In the genomic region with DNA sequence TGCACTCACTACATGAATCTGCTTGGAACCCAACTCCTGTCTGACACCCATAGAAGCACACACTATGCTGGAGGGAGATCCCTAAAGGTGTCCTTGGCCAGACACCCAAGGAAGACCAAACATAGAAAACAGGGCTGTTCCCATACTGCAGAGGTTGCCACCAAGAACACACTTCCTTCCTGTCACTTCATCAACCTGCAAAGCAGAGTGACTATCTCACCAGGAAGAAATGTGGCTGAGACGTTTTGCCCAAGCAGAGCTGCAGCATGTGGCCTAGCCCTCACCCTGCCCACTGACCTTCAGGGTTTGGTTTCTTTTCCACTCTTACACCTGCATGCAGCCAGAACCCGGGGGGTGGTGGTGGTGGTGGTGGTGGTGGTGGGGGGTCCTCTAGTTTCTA, we compare ENCODE assay signal across 22 mouse cellular contexts. TPM values are rescaled to one million over a fixed set of nuclear protein-coding genes. Genes with fewer than 3 reads are reported as not detected.
DNase-seq lines count a peak whose midpoint lies in the region; ATAC-seq lines count a peak whose summit lies in the region.
"Had no signal": no experiment of that assay in that cellular context is flagged by ENCODE, and none has a peak within 500 bp of the region (broad histone marks: within the 10 kb centered on the region; RNA-seq: fewer than 3 reads in every experiment).

No protein-coding gene starts in this region.

- H3K9me3 ChIP-seq in liver, embryonic 12.5 days (replicated peaks): no peaks in the 10 kb centered on the region
- H3K9me3 ChIP-seq: embryonic facial prominence, embryonic 12.5 days; forebrain, embryonic 15.5 days; heart, embryonic 15.5 days; hindbrain, embryonic 13.5 days had no signal

- peaks cover 73% of the 10 kb centered on the region for H3K36me3 ChIP-seq in liver, embryonic 12.5 days
- H3K36me3 ChIP-seq: forebrain, embryonic 15.5 days had no signal

- peak; percentile 50 for DNase-seq in CD4-positive helper T cell, adult 2 months (ENCODE audit: low read depth, low spot score)
- DNase-seq in natural killer cell, adult 2 months (ENCODE audit: low spot score in 2 of 2): peak; percentile 28 to 60
- no peak for DNase-seq in retina, embryonic 14.5 days (ENCODE audit: low spot score)
- no peak for DNase-seq in urinary bladder, postnatal 14 days (ENCODE audit: low spot score)
- DNase-seq: adrenal gland, adult 8-10 months; B cell, adult 2 months; cerebellum, adult 11 months; cerebellum, adult 8-10 months; cerebellum, postnatal 25 days; gastrocnemius, postnatal 14 days; heart, adult 2 months; heart, postnatal 14 days had no signal

- H3K27ac ChIP-seq in liver, embryonic 12.5 days: no peak overlapping the region
- H3K27ac ChIP-seq: embryonic facial prominence, embryonic 12.5 days; forebrain, embryonic 15.5 days; heart, embryonic 15.5 days; hindbrain, embryonic 13.5 days; hindbrain, postnatal 0 days had no signal

- no peak overlapping the region for H3K4me3 ChIP-seq in liver, embryonic 12.5 days
- H3K4me3 ChIP-seq: embryonic facial prominence, embryonic 12.5 days; forebrain, embryonic 15.5 days; heart, adult 2 months; heart, embryonic 15.5 days; hindbrain, embryonic 13.5 days had no signal

- H3K9ac ChIP-seq in liver, embryonic 12.5 days: no peak overlapping the region
- H3K9ac ChIP-seq: embryonic facial prominence, embryonic 12.5 days; forebrain, embryonic 15.5 days; heart, embryonic 15.5 days; hindbrain, embryonic 13.5 days had no signal

- ATAC-seq in CD4-positive, CD25-positive, alpha-beta regulatory T cell, adult 4 months: peak; percentile 42
- ATAC-seq in megakaryocyte, adult 5-6 weeks (ENCODE audit: poor library complexity, severe bottlenecking): peak; percentile 26; the same call in 1 of the 2 replicates
- ATAC-seq in liver, embryonic 12.5 days: no peak
- ATAC-seq: forebrain, embryonic 15.5 days; hindbrain, postnatal 0 days had no signal

- H3K27me3 ChIP-seq in liver, embryonic 12.5 days (replicated peaks): no peaks in the 10 kb centered on the region
- H3K27me3 ChIP-seq: embryonic facial prominence, embryonic 12.5 days; forebrain, embryonic 15.5 days; heart, embryonic 15.5 days; hindbrain, embryonic 13.5 days had no signal

- H3K4me2 ChIP-seq in liver, embryonic 12.5 days: no peak overlapping the region
- H3K4me2 ChIP-seq: embryonic facial prominence, embryonic 12.5 days; forebrain, embryonic 15.5 days; heart, embryonic 11.5 days; heart, embryonic 15.5 days; hindbrain, embryonic 13.5 days had no signal

- peaks cover 52% of the 10 kb centered on the region for H3K4me1 ChIP-seq in liver, embryonic 12.5 days
- H3K4me1 ChIP-seq: embryonic facial prominence, embryonic 12.5 days had no signal

- 56% methylated on average over 2 of the region's 2 CpGs for WGBS in liver, embryonic 12.5 days (ENCODE audit: insufficient replicate concordance)

RNA-seq across cellular contexts. Expression of gene Yjefn3, which starts 31.3 kb away (rescaled TPM):
- polyA plus RNA-seq in CD4-positive, CD25-positive, alpha-beta regulatory T cell, adult 4 months (2017; shearing (Covaris generic)): 1 to 10 TPM in 1 of 2 experiments, under 1 TPM in 1; 0.91 to 1.6 TPM
- total RNA-seq in megakaryocyte, adult 5-6 weeks (2015): 3.1 TPM in 1 of 2 replicates, not detected in the other
- total RNA-seq in megakaryocyte, adult 5-6 weeks (2017): not detected in 2 replicates
- polyA plus RNA-seq in liver, embryonic 12.5 days (2016; fragmentation: Nextera tagmentation; extraction: Ambion mirVana): 0.74 and 0.86 TPM in 2 replicates
- total RNA-seq: hematopoietic stem cell, adult 5-6 weeks had no signal

RNA-seq across cellular contexts. Expression of gene Ndufa13, which starts 31.5 kb away (rescaled TPM):
- 100 to 1,000 TPM; 184 to 253 TPM for polyA plus RNA-seq in CD4-positive, CD25-positive, alpha-beta regulatory T cell, adult 4 months (2017; shearing (Covaris generic))
- 63.4 and 75.7 TPM in 2 replicates for total RNA-seq in megakaryocyte, adult 5-6 weeks (2015)
- 120 and 143 TPM in 2 replicates for total RNA-seq in megakaryocyte, adult 5-6 weeks (2017)
- polyA plus RNA-seq in liver, embryonic 12.5 days (2016; fragmentation: Nextera tagmentation; extraction: Ambion mirVana): 121 and 122 TPM in 2 replicates

RNA-seq across cellular contexts. Expression of gene Tssk6, which starts 31.8 kb away (rescaled TPM):
- polyA plus RNA-seq in CD4-positive, CD25-positive, alpha-beta regulatory T cell, adult 4 months (2017; shearing (Covaris generic)): under 1 TPM in 1 of 2 experiments, not detected in 1; 0.24 TPM
- total RNA-seq in megakaryocyte, adult 5-6 weeks (2015): 0.27 TPM in 1 of 2 replicates, not detected in the other
- total RNA-seq in megakaryocyte, adult 5-6 weeks (2017): 0.16 and 0.26 TPM in 2 replicates
- polyA plus RNA-seq in liver, embryonic 12.5 days (2016; fragmentation: Nextera tagmentation; extraction: Ambion mirVana): 3.8 and 4.5 TPM in 2 replicates
- total RNA-seq: heart, postnatal 14 days had no signal

RNA-seq across cellular contexts. Expression of gene Cilp2, which starts 46.3 kb away (rescaled TPM):
- not detected for polyA plus RNA-seq in CD4-positive, CD25-positive, alpha-beta regulatory T cell, adult 4 months (2017; shearing (Covaris generic))
- total RNA-seq in megakaryocyte, adult 5-6 weeks (2015): not detected in 2 replicates
- total RNA-seq in megakaryocyte, adult 5-6 weeks (2017): not detected in 2 replicates
- 0.14 and 0.33 TPM in 2 replicates for polyA plus RNA-seq in liver, embryonic 12.5 days (2016; fragmentation: Nextera tagmentation; extraction: Ambion mirVana)
- total RNA-seq: hematopoietic stem cell, adult 5-6 weeks had no signal

Comparison
In these comparisons a context has a peak if more than half of its experiments do, and no peak if none do; other contexts are left out.
1. DNase-seq: peak in CD4-positive helper T cell, adult 2 months (single experiment) and natural killer cell, adult 2 months (2 of 2); none in retina, embryonic 14.5 days (single experiment) and urinary bladder, postnatal 14 days (single experiment).